Mouse (Mus musculus) bone marrow macrophage, adult 2 months (primary cell): ENCODE measurements around the gene Sh3bgrl. TPM values are rescaled to one million over a fixed set of nuclear protein-coding genes. Genes with fewer than 3 reads are reported as not detected.

Experiments
- H3K27ac ChIP-seq: 2 replicates; pipeline ENCODE4 v1.5.1; 2012; ENCODE audit warnings: low read depth, low read length; ENCODE audit not compliant: insufficient read depth
- H3K4me1 ChIP-seq: 2 replicates; pipeline ENCODE4 v1.6.1; 2012; ENCODE audit warnings: low read length; ENCODE audit not compliant: control insufficient read depth, insufficient read depth
- H3K4me3 ChIP-seq: 2 replicates; pipeline ENCODE4 v1.5.1; 2012; ENCODE audit warnings: mild to moderate bottlenecking, low read length, moderate library complexity; ENCODE audit not compliant: insufficient read depth
- CTCF ChIP-seq: IDR thresholded peaks from 2 replicates; pipeline ENCODE4 v1.5.1; 2012; ENCODE audit warnings: low read depth, mild to moderate bottlenecking, low read length, moderate library complexity
- POLR2A ChIP-seq: IDR thresholded peaks from 2 replicates; pipeline ENCODE4 v1.6.1; 2012; ENCODE audit warnings: mild to moderate bottlenecking, low read depth, low read length, borderline replicate concordance
- polyA plus RNA-seq: library from polyadenylated mRNA; stranded (reverse); fragments of >200 nt; gene quantifications from 2 replicates; pipeline ENCODE4 v1.2.4, GENCODE M21; 2012; ENCODE audit not compliant: missing spikeins, insufficient read depth, insufficient read length

Sh3bgrl gene
- polyA plus RNA-seq, 1 experiment, result 347 TPM

DNA sequence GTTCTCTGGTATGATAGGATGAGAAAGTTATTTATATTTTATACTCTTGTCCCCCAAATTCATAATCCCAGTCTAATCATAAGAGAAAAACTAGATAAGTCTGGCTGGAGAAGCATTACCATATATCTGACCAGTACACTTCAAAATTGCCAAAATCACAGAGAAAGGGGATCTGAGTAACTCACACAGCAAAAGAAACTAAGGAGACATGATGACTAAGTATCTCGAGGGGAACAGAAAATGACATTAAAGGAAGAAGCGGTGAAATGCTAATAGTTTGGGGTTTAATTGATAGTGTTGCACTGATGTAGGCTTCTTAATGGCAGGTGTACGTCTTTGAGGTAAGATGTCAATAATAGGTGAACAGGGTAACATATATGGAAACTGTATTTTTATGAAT, 51.9 kb downstream of the Sh3bgrl start:
- H3K27ac ChIP-seq, result no peak overlapping the region

DNA sequence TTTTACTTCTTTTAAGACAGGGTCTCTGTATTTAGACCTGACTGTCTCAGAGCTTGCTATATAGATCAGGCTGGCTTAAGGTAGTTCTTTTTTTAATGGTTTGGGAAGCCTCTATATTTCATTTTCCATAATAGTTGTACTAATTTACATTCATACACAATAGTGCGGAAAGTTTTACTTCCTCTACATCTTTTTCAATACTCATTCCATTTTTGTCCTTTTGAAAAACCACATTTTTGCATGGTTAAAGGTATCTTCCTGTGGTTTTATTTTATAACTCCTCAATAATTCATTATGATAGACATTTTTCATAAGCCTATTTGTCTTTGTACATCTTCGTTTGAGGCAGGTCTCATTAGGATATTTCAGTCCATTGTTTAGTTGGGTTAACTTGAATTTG, 56.1 kb downstream of the Sh3bgrl start:
- Histone ChIP-seq H3K27ac (peak overlapping the region; percentile 58), H3K4me3 (no peak overlapping the region), H3K4me1 (peaks cover 18% of the 10 kb centered on the region)
- TF ChIP-seq CTCF, result no peak
- TF ChIP-seq POLR2A, result no peak

More for the DNA sequence above, 51.9 kb downstream of the Sh3bgrl start:
- H3K4me3 ChIP-seq, result no peak overlapping the region
- TF ChIP-seq POLR2A, result no peak
- TF ChIP-seq CTCF, result no peak
- H3K4me1 ChIP-seq, result peaks cover 28% of the 10 kb centered on the region

GRCm38 (mm10) chrX:109160326-109160725, 65.2 kb downstream of the Sh3bgrl start:
- no peak for TF ChIP-seq CTCF
- no peak for TF ChIP-seq POLR2A
- Histone ChIP-seq H3K4me1 (no peaks in the 10 kb centered on the region), H3K4me3 (no peak overlapping the region), H3K27ac (no peak overlapping the region)

DNA sequence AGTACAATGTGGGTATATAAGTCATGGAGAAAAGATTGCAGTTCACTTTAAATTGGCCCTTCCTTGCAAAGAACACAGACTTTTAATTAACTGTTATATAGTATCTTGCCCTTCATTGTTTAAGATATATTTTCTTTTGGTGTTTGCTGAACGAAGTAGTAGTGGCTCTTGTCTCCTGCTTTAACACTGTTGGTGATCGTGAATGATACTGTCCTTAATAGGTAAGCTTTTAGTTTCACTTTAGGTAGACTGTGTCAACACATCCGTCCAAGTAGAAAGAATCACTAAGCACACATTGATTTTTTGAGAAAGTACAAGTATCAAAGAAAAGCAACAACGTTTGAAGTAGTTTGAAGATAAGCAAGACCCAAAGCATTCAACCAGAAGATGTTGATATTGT, 65.7 kb downstream of the Sh3bgrl start:
- Histone ChIP-seq H3K4me3 (no peak overlapping the region), H3K4me1 (no peaks in the 10 kb centered on the region), H3K27ac (no peak overlapping the region)
- no peak for TF ChIP-seq CTCF
- TF ChIP-seq POLR2A, result no peak

- H3K4me3 ChIP-seq, result no peak overlapping the region
- peak overlapping the region; percentile 6; the same call in 1 of the 2 replicates for H3K27ac ChIP-seq
- peaks cover 11% of the 10 kb centered on the region for H3K4me1 ChIP-seq
- TF ChIP-seq CTCF, result no peak
These were observed 79.9 kb downstream of the Sh3bgrl start for GRCm38 (mm10) chrX:109175038-109175437.

DNA sequence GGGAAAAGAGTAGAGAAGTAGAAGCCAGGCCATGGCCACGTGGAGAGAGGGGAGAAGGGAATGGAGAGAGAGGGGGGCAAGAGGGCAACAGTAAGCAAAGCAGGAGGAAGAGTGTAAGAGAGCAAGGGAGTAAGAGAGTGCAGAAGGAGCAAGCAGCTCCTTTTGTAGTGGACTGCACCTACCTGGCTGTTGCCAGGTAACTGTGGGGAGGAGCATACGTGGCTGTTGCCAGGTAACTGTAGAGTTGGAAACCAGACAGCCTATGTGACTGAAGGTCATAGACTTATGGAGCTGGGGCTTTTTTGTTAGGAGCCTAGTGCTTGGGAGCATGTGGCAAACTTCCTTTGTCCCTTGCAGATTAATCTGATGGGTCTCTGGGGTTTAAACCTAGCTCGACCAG, 80.3 kb downstream of the Sh3bgrl start:
- peaks cover 11% of the 10 kb centered on the region for H3K4me1 ChIP-seq
- TF ChIP-seq POLR2A, result no peak
- H3K4me3 ChIP-seq, result no peak overlapping the region
- H3K27ac ChIP-seq, result peak overlapping the region; percentile 6; the same call in 1 of the 2 replicates

- TF ChIP-seq CTCF, result no peak
- TF ChIP-seq POLR2A, result no peak
- Histone ChIP-seq H3K4me3 (no peak overlapping the region), H3K27ac (no peak overlapping the region), H3K4me1 (peaks cover 2% of the 10 kb centered on the region; the same call in 1 of the 2 replicates)
These were observed 89.7 kb downstream of the Sh3bgrl start for GRCm38 (mm10) chrX:109184706-109185478.

DNA sequence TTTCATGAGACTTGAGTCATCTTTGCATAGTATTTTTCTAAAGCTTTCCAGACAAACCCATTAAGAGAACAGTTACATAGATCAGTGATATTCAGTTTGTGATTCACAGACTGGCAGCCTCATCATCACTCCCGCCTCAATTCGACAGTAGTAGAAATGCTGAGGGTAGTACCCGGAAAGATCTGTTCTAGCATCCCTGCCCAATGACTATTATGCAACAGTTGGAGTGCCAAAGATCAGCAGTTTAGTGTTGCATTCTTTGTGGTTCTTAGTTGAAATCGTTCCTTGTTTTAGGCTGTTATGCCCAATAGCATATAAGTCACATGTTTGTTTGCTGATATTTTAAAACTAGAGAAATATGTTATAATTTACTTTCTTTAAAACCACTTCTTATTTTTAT, 94.4 kb downstream of the Sh3bgrl start:
- Histone ChIP-seq H3K4me3 (no peak overlapping the region), H3K27ac (no peak overlapping the region), H3K4me1 (peaks cover 9% of the 10 kb centered on the region)
- TF ChIP-seq CTCF (no peak), POLR2A (no peak)

GRCm38 (mm10) chrX:109190969-109191368, 95.8 kb downstream of the Sh3bgrl start:
- Histone ChIP-seq H3K4me3 (no peak overlapping the region), H3K27ac (peak overlapping the region; percentile 89), H3K4me1 (peaks cover 8% of the 10 kb centered on the region)
- TF ChIP-seq POLR2A, result no peak
- TF ChIP-seq CTCF, result no peak

- Histone ChIP-seq H3K4me1 (peaks cover 9% of the 10 kb centered on the region), H3K4me3 (no peak overlapping the region), H3K27ac (peak overlapping the region; percentile 89)
- TF ChIP-seq POLR2A (no peak), CTCF (no peak)
These were observed 96.3 kb downstream of the Sh3bgrl start for GRCm38 (mm10) chrX:109191436-109191835.
